Mouse (Mus musculus) lung, embryonic 16.5 days (tissue): ENCODE measurements around the gene Chrna9. TPM values are rescaled to one million over a fixed set of nuclear protein-coding genes. Genes with fewer than 3 reads are reported as not detected.

Experiments used
- ATAC-seq: fragments of 200-750 bp; cut with Nextera tagmentation; 2 replicates; pipeline ENCODE4 v1.8.0; 2017; ENCODE audit warnings: low read depth, mild to moderate bottlenecking, moderate library complexity
- H3K27ac ChIP-seq: fragments of 300-500 bp; sonication (generic); 2 replicates; pipeline ENCODE4 v1.5.1; 2014; ENCODE audit warnings: mild to moderate bottlenecking, control low read depth, low read length
- H3K27me3 ChIP-seq: fragments of 300-500 bp; sonication (generic); 2 replicates; pipeline ENCODE4 v1.6.1; 2014; ENCODE audit warnings: low read depth, low read length, mixed read lengths; ENCODE audit not compliant: control insufficient read depth, insufficient read depth
- H3K36me3 ChIP-seq: fragments of 300-500 bp; sonication (generic); 2 replicates; pipeline ENCODE4 v1.6.1; 2014; ENCODE audit warnings: low read length; ENCODE audit not compliant: control insufficient read depth, insufficient read depth
- H3K4me1 ChIP-seq: fragments of 300-500 bp; sonication (generic); replicated peaks from 2 replicates; pipeline ENCODE4 v1.6.1; 2014; ENCODE audit warnings: low read length, mixed read lengths; ENCODE audit not compliant: control insufficient read depth, insufficient read depth
- H3K4me2 ChIP-seq: fragments of 300-500 bp; sonication (generic); 2 replicates; pipeline ENCODE4 v1.6.1; 2014; ENCODE audit warnings: low read depth, low read length, control low read depth
- H3K4me3 ChIP-seq: fragments of 300-500 bp; sonication (generic); 2 replicates; pipeline ENCODE4 v1.5.1; 2014; ENCODE audit warnings: mild to moderate bottlenecking, low read length, control low read depth
- H3K9ac ChIP-seq: fragments of 300-500 bp; sonication (generic); 2 replicates; pipeline ENCODE4 v1.6.1; 2014; ENCODE audit warnings: low read length, control low read depth
- H3K9me3 ChIP-seq: fragments of 300-500 bp; sonication (generic); 2 replicates; pipeline ENCODE4 v1.6.1; 2016; ENCODE audit warnings: low read length; ENCODE audit not compliant: control insufficient read depth
- WGBS: fragments of 180-500 bp; shearing (Covaris S2); extraction: QIAGEN DNeasy Blood & Tissue Kit; methylation state at CpG from one replicate; pipeline ENCODE4 v1.1.7; 2014; 5-methylcytosine and 5-hydroxymethylcytosine counted together
- polyA plus RNA-seq: library from polyadenylated mRNA; unstranded; fragments of >200 nt; fragmentation: Nextera tagmentation; extraction: Ambion mirVana; gene quantifications from 2 replicates; pipeline ENCODE4 v1.2.1, GENCODE M21; 2015

Chrna9 gene
- polyA plus RNA-seq, 1 experiment from 2014 or later: 0.75 TPM

- Histone ChIP-seq H3K4me1 (peaks cover 7% of the 10 kb centered on the region; the same call in 1 of the 2 replicates), H3K27me3 (no peaks in the 10 kb centered on the region), H3K27ac (no peak overlapping the region), H3K4me2 (no peak overlapping the region), H3K9ac (no peak overlapping the region), H3K9me3 (no peaks in the 10 kb centered on the region), H3K4me3 (no peak overlapping the region), H3K36me3 (no peaks in the 10 kb centered on the region)
- 72% methylated on average over 18 of the region's 18 CpGs for WGBS
- no peak for ATAC-seq
Measured at GRCm38 (mm10) chr5:65950679-65951512, 16.2 kb downstream of the Chrna9 start.

- Histone ChIP-seq H3K9ac (no peak overlapping the region), H3K4me2 (no peak overlapping the region), H3K4me3 (no peak overlapping the region), H3K9me3 (no peaks in the 10 kb centered on the region), H3K27ac (no peak overlapping the region), H3K27me3 (no peaks in the 10 kb centered on the region), H3K36me3 (no peaks in the 10 kb centered on the region), H3K4me1 (peaks cover 7% of the 10 kb centered on the region; the same call in 1 of the 2 replicates)
- no peak for ATAC-seq
- WGBS: 69% methylated on average over 4 of the region's 4 CpGs
Measured at GRCm38 (mm10) chr5:65951513-65951909, 16.8 kb downstream of the Chrna9 start.

GRCm38 (mm10) chr5:65954130-65955080, 19.7 kb downstream of the Chrna9 start:
- no peak overlapping the region for H3K4me3 ChIP-seq
- no peaks in the 10 kb centered on the region for H3K9me3 ChIP-seq
- no peak for ATAC-seq
- H3K27ac ChIP-seq: no peak overlapping the region
- H3K9ac ChIP-seq: no peak overlapping the region
- no peaks in the 10 kb centered on the region for H3K27me3 ChIP-seq
- peak overlapping the region; percentile 65; the same call in 1 of the 2 replicates for H3K4me2 ChIP-seq
- 88% methylated on average over 15 of the region's 16 CpGs for WGBS
- H3K36me3 ChIP-seq: no peaks in the 10 kb centered on the region
- H3K4me1 ChIP-seq: peaks cover 7% of the 10 kb centered on the region; the same call in 1 of the 2 replicates

GRCm38 (mm10) chr5:65955343-65956143, 20.8 kb downstream of the Chrna9 start:
- Histone ChIP-seq H3K36me3 (no peaks in the 10 kb centered on the region), H3K9ac (peak overlapping the region; percentile 12), H3K27ac (peak overlapping the region; percentile 51), H3K27me3 (no peaks in the 10 kb centered on the region), H3K4me1 (peaks cover 6% of the 10 kb centered on the region; the same call in 1 of the 2 replicates), H3K4me2 (peak overlapping the region; percentile 65), H3K4me3 (peak overlapping the region; percentile 47), H3K9me3 (no peaks in the 10 kb centered on the region)
- WGBS: 27% methylated on average over 23 of the region's 23 CpGs
- ATAC-seq: peak; percentile 75

GRCm38 (mm10) chr5:65956144-65957008, 21.7 kb downstream of the Chrna9 start:
- Histone ChIP-seq H3K4me1 (peaks cover 5% of the 10 kb centered on the region; the same call in 1 of the 2 replicates), H3K4me3 (peak overlapping the region; percentile 47), H3K27me3 (no peaks in the 10 kb centered on the region), H3K9ac (peak overlapping the region; percentile 12), H3K36me3 (no peaks in the 10 kb centered on the region), H3K4me2 (peak overlapping the region; percentile 65), H3K27ac (no peak overlapping the region), H3K9me3 (no peaks in the 10 kb centered on the region)
- 77% methylated on average over 9 of the region's 9 CpGs for WGBS
- ATAC-seq: no peak

GRCm38 (mm10) chr5:65958597-65958996, 23.9 kb downstream of the Chrna9 start:
- H3K27me3 ChIP-seq: no peaks in the 10 kb centered on the region
- 2% methylated on average over 4 of the region's 4 CpGs for WGBS
- no peak for ATAC-seq
- no peaks in the 10 kb centered on the region for H3K9me3 ChIP-seq
- no peak overlapping the region for H3K4me2 ChIP-seq
- H3K9ac ChIP-seq: no peak overlapping the region
- no peak overlapping the region for H3K27ac ChIP-seq
- H3K4me3 ChIP-seq: no peak overlapping the region
- no peaks in the 10 kb centered on the region for H3K36me3 ChIP-seq
- peaks cover 5% of the 10 kb centered on the region; the same call in 1 of the 2 replicates for H3K4me1 ChIP-seq

- no peaks in the 10 kb centered on the region for H3K27me3 ChIP-seq
- peaks cover 4% of the 10 kb centered on the region; the same call in 1 of the 2 replicates for H3K4me1 ChIP-seq
- no peak overlapping the region for H3K9ac ChIP-seq
- H3K4me2 ChIP-seq: no peak overlapping the region
- no peaks in the 10 kb centered on the region for H3K36me3 ChIP-seq
- WGBS: 67% methylated on average over 5 of the region's 5 CpGs
- H3K27ac ChIP-seq: no peak overlapping the region
- no peak for ATAC-seq
- H3K4me3 ChIP-seq: no peak overlapping the region
- H3K9me3 ChIP-seq: no peaks in the 10 kb centered on the region
Measured at GRCm38 (mm10) chr5:65959893-65960596, 25.3 kb downstream of the Chrna9 start.

GRCm38 (mm10) chr5:65960597-65960950, 25.9 kb downstream of the Chrna9 start:
- no peaks in the 10 kb centered on the region for H3K4me1 ChIP-seq
- no peaks in the 10 kb centered on the region for H3K36me3 ChIP-seq
- no peaks in the 10 kb centered on the region for H3K9me3 ChIP-seq
- no peak overlapping the region for H3K9ac ChIP-seq
- no peak for ATAC-seq
- no peak overlapping the region for H3K27ac ChIP-seq
- no peaks in the 10 kb centered on the region for H3K27me3 ChIP-seq
- H3K4me2 ChIP-seq: no peak overlapping the region
- no peak overlapping the region for H3K4me3 ChIP-seq
- 89% methylated on average over 11 of the region's 11 CpGs for WGBS
